Mouse (Mus musculus): ENCODE measurements around the gene Ccdc191.

Gene Ccdc191

DNA sequence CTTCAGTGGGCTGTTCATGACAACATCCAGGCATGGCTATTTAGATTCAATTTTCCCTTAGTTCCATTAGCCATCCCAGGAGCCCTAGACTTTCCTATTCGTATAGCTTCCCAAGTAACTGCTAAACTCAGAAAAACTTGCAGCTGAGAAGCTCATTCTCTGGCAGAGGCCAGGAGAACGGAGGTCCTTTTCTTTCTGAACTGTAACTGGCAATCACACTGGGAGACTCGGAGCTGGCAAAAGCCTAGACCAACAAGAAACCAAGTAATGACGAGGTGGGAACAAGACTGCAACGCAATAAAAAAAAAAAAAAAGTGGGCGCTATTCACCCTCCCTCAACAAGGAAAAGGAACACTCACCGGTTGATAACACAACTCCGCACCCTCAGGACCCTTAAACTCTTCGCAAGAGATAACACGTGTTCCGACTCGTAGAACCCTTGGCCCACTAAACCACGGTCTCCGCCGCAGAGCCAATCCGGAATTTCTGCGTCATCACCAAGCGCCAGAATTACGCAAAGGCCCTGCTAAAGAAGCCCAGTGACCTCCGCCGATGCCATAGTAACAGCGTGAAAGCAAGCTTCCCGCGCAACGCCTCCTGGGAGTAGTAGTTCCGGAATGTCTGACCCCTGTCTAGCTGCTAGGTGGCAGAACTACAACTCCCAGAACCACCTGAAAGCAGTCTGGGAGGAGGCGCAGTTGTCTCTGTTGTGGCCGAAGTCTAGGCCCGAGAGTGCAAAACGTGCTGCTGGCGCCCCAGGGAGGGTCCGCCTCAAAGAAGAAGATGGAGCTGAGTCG, at the start of gene Ccdc191:
Gene Ccdc191, plus strand, starts transcription at position 593 of the 797 bp plus-strand sequence.
- DNase-seq (ENCODE audit: extremely low read depth, low read depth) = peak; percentile 100

DNA sequence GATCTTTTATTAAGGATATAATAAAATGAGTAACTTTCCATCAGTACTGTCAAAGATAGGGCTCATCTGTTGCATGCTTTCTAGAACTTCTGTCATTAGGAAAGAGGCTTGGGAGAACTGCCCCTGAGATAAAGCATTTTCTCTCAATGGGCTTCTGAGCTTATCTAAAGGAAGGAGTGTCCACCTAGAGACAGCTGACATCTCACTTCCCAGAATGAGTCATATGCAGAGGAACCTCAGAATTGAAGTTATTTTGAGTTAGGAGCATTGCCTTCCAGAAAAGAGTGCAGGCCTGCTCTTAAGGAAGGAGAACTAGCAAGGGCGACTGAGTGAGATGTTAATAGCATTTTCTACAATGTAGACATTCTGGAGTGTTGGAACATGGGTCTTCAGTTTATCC, 48.4 kb upstream of the Ccdc191 start:
- peak; percentile 67 for DNase-seq (ENCODE audit: extremely low read depth, low read depth)

DNA sequence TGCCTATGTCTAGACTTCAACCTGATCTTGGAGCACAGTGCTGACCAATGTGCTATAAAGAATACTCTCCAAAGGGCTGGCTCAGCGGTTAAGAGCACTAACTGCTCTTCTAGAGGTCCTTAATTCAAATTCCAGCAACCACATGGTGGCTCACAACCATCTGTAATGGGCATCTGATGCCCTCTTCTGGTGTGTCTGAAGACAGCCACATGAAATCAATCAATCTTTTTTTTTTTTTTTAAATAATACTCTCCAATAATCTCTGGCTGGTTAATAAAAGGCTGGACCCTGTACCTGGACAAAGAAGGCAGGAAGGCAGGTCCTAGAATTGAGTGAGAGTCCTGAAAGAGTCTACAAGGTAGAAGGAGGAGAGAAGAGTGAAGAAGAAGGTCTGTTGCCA, 39.8 kb upstream of the Ccdc191 start:
- no peak for DNase-seq (ENCODE audit: extremely low read depth, low read depth)

DNA sequence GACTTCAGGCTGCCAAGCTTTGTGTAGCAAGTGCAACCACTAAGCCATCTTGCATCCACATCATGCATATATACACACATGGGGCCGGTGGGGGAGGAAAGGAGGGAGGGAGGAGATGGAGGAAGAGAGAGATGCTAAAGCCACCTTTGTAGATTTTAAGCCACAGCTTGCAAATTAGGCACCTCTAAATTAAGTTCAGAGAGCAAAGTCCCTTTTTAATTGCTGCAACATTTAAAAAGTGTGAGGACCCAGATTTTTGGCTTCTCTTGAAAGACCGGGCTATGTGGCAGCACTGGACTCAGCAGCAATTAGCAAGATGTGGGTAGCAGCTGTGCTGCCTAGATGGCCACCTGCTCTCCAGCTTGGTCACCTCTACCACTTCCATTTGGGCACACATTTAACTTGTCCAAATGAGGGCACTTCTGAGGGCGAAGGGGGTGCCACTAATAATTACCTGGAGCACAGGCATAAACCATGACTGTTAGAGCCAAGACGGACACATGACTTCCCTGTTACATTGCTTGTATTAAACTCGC, 30.6 kb upstream of the Ccdc191 start:
- DNase-seq (ENCODE audit: extremely low read depth, low read depth) = no peak

DNA sequence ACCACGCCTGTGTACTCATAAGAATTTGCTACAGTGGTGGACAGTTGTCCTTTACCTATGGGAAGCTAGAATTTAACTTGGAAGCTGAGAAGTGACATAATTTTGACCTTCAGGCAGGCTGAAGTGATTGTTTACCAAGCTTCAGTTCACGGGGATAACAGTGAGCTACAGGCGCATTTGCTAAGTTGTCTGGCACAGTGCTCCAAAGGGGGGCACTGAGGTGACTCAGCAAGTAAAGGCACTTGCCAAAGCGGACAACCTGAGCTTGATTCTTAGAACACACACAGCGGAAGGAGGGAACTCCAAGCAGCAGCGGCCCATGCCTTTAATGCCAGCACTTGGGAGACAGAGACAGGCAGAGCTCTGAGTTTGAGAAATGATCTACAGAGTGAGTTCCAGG, 29.0 kb upstream of the Ccdc191 start:
- DNase-seq (ENCODE audit: extremely low read depth, low read depth) = no peak

DNA sequence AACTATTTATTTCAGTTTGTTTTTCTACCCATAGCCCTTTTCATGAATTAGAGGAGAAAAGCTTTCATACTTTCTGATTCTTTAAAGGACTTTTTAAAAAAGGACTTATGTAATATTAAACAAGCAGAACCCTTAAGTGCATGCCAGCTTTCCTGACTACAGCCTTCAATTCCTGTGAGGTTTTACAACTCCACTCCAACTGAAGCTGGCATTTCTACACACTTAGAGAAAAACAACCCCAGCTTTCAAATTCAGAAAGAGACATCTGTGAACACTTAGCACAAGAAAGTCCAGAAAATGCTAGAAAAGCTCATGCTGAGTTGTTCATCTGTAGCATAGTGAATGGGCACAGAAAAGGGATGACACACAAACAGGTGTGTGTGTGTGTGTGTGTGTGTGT, 19.8 kb upstream of the Ccdc191 start:
- DNase-seq (ENCODE audit: extremely low read depth, low read depth) = no peak

DNA sequence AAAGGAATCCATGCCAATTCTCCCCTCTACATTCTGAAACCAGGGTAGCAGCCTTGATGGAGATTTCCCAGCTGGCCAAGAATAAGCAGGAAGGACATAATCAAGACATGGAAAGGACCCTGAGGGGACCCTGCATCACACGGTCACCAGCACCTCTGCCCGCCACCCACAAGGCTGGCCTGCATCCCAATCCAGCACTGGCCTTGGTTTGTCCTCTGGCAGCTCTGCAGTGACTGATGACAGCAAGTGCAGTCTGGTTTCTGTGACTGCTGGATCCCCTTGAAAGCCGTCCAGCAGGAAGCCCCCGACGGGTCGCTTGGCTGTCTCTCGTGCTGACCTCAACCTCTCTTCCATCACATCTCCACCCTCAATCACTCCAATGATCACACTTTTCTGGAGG, 18.2 kb upstream of the Ccdc191 start:
- no peak for DNase-seq (ENCODE audit: extremely low read depth, low read depth)

DNA sequence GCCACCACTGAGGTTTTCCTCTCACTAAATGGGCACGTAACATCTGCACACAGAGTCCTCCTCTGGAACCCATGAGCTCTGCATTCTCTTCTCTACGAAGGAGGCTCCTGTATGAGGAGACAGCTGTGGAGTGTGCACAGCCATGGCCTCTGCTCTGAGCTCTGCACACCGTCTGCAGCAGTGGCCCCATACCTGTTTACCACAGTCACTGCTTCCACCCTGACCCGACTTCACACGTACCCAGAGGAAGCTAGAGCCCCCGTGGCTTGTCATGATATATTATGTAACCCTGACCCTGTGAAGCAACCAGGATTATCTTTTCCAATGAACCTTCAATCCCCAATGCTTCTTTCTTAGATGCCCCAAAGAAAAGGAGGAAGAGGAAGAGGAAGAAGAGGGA, 9.8 kb upstream of the Ccdc191 start:
- no peak for DNase-seq (ENCODE audit: extremely low read depth, low read depth)

DNA sequence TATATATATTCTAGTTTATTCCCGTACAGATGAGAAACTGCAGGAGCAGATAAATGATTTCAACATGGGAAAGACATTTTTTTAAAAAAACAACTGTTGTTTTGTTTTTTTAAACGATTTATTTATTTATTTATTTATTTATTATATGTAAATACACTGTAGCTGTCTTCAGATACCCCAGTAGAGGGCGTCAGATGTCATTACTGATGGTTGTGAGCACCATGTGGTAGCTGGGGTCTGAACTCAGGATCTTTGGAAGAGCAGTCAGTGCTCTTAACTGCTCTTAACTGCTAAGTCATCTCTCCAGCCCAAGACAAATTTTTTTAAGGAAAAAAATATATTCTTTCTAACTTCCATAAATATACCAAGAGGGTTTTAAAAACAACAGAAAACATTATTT, 8.0 kb upstream of the Ccdc191 start:
- peak; percentile 15 for DNase-seq (ENCODE audit: extremely low read depth, low read depth)

DNA sequence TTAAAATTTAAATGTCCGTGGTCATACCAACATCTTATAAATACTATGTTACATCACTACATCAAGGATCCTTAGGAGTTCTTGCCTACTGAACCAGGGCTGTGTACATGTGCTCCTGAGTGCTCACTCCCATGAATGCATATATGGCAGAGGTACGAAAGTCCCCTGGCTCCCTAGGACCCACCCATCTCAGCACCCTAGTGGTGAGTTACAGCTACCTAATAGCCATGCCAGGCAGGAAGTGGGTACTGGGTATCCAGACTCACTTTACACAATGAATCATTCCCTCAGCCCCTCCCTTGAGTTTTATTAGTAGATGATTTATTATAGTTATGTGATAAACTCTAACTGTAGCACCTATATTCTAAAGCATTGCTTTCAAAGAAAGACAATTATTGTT, 7.3 kb upstream of the Ccdc191 start:
- no peak for DNase-seq (ENCODE audit: extremely low read depth, low read depth)

DNA sequence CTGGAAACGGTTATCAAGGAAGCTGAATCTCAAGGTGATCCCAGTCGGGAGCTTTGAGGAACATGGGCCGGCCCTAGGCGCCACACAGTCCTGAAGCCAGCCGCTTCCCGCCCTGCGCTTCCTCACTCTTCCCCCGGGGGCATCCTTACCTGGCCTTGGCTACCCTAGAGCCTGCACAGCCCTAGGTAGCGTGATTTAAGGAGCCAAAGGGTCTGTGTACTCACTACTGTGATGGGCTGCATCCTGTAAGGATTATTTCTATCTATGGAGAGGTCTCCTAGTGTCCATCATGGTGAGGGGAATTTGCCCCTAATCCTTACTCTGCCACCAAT, 371 bp downstream of the Ccdc191 start:
- DNase-seq (ENCODE audit: extremely low read depth, low read depth) = no peak

DNA sequence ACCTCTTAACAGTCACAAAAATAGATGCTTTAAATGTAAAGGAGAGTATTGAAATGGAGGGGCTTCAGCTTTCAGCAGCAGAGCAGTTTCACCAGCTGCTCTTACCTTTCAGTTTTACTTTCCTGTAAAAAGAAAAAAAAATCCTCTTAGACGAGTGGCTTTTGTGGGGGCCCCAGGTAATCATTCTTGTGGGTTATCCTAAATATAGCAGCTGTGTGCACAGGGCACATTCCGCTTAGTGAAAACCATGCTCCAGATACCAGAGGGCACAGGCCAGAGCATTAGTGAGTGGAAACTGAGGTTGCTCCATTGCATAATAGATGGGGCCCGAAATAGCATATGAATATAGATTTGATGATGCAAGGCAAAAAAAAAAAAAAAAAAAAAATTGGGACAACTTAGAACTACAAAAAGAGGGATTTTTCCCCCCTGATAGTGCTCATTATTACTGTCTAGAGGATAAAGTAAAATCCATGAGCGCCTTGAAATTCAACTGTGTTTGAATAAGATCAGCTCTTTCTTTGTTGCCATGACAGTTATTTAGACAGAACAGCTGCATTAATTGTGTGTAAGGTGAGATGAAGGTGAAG, 1.2 kb downstream of the Ccdc191 start:
- DNase-seq (ENCODE audit: extremely low read depth, low read depth) = no peak

DNA sequence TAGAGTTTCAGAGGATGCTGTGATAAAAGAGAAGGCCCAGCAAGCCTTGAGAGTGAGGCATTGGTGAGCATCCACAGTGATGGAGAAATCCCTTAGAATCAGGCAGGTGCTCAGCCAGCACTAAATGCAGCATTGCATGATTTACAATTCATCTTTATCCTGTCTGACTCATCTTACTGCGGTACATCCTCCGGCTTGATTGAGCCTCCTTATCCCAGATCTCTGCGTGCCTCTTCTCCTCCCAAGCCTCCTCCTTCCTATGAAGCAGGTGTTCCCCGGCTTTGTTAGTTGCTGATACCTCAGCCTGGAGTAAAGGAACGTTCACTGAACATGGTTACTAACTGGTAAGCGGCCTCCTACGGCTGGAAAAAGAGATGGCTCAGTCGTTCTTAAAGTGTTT, 4.9 kb downstream of the Ccdc191 start:
- DNase-seq (ENCODE audit: extremely low read depth, low read depth) = no peak

DNA sequence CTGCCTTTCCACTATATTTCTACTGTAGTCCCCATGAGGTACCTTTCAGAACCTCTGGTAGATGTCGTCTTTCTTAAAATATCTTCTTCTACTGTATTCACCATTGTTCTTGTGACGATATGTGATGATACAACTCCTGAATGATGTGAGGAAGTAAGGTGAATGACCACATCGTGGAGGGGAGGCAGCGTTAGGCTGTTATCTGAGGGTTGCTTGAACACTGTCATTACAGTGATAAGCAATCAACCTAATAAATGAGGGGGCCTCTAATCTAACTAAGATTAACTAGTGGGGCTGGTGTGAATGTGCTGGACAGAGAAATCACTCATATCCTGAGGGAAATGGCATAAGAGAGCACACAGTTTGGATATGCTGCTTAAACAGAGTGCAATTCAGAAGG, 10.5 kb downstream of the Ccdc191 start:
- no peak for DNase-seq (ENCODE audit: extremely low read depth, low read depth)

DNA sequence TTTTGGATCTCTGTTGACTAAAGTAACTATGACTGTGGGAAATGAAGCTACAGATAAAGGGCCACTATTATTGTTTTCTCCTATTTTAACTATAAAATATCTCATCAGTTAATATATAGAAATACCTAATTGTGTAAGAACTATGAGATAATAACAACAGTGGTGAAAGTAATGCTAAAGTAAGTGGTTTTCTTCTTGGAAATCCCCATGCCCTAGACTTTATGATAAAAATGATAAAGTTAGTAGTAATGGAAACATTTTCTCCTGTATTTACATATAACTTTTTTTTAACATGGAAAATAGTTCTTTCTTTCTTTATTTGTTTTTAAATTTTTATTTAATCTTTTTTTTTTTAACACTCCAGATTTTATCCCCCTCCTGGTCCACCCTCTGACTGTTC, 11.0 kb downstream of the Ccdc191 start:
- no peak for DNase-seq (ENCODE audit: extremely low read depth, low read depth)

DNA sequence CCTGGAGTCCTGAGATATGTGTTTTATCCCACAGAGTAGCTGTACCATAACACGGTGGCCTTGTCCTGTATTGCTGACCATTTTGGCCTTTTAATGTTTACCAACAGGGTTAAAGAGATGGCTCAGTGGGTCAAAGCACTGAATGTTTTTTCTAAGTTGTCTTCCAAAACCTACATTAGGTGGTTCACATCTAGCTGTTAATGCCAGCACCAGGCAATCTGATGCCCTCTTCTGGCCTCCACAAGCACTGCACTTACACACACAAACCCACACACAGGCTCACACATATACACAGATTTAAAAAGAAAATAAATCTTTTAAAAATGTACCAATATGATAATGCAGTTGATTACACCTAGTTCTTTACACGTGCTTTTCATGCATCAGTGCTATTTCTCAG, 19.3 kb downstream of the Ccdc191 start:
- DNase-seq (ENCODE audit: extremely low read depth, low read depth) = no peak

DNA sequence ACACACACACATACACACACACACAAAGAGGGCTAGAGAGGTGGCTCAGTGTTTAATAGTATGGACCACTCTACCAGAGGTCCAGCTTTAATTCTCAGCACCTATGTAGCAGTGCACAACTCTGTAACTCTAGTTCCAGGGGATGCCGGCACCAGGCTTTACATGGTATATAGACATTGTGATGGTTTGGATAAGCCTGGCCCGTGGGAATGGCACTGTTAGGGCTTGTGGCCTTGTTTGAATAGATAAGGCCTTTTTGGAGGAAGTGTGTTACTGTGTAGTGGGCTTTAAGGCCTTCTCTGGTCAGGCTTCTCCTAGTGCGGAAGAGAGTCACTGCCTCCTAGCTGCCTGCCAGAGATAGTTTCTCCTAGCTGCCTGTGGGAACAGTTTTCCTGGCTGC, 29.3 kb downstream of the Ccdc191 start:
- peak; percentile 29 for DNase-seq (ENCODE audit: extremely low read depth, low read depth)

DNA sequence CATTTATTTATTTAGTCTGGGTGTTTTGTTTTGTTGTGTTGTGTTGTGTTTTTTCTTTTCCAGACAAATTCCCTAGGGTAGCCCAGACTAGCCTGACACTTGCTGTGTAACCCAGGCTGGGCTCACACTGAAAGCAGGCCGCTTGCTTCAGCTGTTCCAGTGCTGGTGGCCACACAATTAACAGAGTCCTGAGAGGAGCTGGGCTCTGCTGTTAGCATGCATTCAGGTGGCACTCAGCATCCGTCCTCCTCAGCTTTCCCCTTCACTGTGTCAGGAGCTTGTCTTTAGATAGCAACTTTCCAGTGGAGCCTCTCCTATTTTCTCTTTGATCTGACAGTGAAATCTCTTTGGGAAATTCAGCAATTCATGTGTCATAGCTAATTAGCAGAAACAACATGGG, 32.4 kb downstream of the Ccdc191 start:
- no peak for DNase-seq (ENCODE audit: extremely low read depth, low read depth)

DNA sequence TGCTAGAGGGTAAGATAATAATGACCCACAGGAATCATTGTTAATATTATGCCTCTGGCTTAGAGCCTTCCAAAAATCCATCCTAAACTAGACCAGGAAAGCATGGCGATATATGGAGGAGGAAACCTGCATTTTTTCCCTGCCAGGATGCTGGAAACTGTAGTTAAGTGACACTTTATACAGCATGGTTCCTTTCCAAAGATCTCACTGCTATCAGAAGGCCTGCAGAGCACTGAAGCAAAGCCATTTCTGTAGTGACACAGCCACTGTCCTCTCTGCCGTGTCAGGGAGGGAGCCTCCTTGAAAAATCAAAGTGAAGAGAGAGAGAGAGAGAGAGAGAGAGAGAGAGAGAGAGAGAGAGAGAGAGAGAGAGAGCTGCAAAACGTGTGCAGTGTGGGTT, 33.0 kb downstream of the Ccdc191 start:
- no peak for DNase-seq (ENCODE audit: extremely low read depth, low read depth)

DNA sequence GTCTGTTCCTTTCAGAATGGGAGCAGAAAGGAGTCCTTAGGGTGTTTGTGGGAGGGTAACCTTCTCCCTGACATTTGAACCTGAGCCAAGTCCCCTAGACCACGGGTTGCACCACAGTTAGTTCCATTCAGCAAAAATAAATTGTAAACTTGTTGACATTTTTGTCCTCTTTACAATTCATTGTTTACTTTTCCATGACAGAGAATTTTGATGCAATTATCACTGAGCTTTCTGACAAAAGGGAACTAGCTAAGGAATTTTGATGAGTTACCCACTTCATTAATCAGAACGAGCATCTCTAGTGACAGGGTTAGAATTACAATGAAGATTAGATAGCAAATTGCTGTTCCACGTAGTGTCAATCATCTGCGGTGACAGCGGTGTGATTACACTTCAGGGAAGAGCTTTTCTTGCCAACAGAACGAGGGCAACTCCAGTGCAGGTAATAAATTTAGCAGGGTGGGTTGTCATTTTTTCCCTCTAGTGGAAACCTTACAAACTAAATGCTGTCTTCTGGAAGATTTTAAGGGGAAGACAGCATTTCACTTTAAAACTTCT, 35.5 kb downstream of the Ccdc191 start:
- no peak for DNase-seq (ENCODE audit: extremely low read depth, low read depth)

DNA sequence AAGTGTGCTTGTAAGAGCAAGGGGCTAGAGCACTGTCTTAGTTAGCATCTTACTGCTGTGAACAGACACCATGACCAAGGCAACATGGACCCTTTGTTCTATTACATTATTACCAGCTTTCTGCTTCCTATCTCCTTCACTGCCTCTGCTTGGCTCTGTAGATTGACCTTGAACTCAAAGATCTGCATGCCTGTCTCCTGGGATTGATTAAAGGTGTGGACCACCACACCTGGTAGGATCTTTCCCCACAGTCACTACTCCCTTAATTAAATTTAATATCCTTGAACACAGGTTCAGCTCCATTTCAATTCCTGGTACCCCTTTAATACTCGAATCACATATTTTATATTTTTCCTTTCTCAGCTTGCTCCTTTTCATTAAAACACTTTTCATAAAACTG, 36.2 kb downstream of the Ccdc191 start:
- DNase-seq (ENCODE audit: extremely low read depth, low read depth) = no peak

DNA sequence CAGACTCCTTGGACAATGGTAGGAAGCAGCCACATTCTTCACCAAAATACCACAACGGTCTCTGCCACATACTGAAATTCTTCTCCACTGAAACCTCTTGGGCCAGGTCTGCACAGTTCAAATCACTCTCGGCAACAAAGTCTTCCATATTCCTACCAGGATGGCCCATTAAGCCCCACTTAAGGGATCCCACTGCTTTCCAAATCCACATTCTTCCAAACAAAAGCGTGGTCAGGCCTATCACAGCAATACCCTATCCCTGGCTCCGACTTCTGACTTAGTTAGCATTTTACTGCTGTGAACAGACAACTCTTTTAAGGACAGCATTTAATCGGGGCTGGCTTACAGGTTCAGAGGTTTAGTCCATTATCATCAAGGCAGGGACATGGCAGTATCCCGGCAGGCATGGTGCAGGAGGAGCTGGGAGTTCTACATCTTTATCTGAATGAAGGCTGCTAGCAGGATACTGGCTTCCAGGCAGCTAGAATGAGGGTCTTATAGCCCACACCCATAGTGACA, 36.8 kb downstream of the Ccdc191 start, which contains the start of gene Qtrt2:
Gene Qtrt2, minus strand, starts transcription at position 469 of the 519 bp plus-strand sequence.
- DNase-seq (ENCODE audit: extremely low read depth, low read depth) = no peak

DNA sequence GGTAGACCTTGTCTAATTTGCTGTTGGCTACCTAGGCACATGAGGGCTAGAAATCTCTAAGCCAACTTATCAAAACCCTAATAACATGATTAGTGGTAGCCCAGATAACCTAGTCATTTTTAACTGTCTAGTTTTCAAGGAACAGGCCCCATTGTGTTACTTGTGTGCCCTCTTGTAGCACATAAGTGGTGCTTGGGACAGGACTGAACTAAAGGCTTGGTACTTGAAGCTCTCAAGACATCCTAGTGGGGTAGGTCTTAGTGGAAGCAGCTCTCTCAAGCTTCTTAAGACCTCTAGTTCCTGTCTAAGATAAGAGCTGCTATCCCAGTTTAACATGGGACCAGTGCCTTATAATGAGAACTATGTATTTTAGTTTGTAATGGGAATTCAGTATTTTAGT, 41.0 kb downstream of the Ccdc191 start:
- no peak for DNase-seq (ENCODE audit: extremely low read depth, low read depth)
